Mouse (Mus musculus) heart, postnatal 0 days (tissue): ENCODE data around the gene Cacna1c. TPM values are rescaled to one million over a fixed set of nuclear protein-coding genes. Genes with fewer than 3 reads are reported as not detected.

Experiments
- ATAC-seq: fragments of 200-750 bp; cut with Nextera tagmentation; 2 replicates; pipeline ENCODE4 v1.8.0; 2017; ENCODE audit warnings: low read depth, moderate number of reproducible peaks, moderate library complexity; ENCODE audit not compliant: insufficient read depth
- DNase-seq: peaks from one replicate; pipeline ENCODE4 v3.0.0-alpha.2; 2016; ENCODE audit warnings: low spot score
- H3K27ac ChIP-seq: fragments of 300-500 bp; sonication (generic); 2 replicates; pipeline ENCODE4 v1.5.1; 2014; ENCODE audit warnings: low read depth, mild to moderate bottlenecking
- H3K27me3 ChIP-seq: fragments of 300-500 bp; sonication (generic); 2 replicates; pipeline ENCODE4 v1.6.1; 2014; ENCODE audit warnings: low read length, mixed read lengths; ENCODE audit not compliant: control insufficient read depth, insufficient read depth
- H3K36me3 ChIP-seq: fragments of 300-500 bp; sonication (generic); replicated peaks from 2 replicates; pipeline ENCODE4 v1.6.1; 2014; ENCODE audit warnings: low read length, mixed read lengths; ENCODE audit not compliant: control insufficient read depth, insufficient read depth
- H3K4me1 ChIP-seq: fragments of 300-500 bp; sonication (generic); 2 replicates; pipeline ENCODE4 v1.6.1; 2014; ENCODE audit warnings: antibody characterized with exemption; ENCODE audit not compliant: control insufficient read depth, insufficient read depth
- H3K4me2 ChIP-seq: fragments of 300-500 bp; sonication (generic); 2 replicates; pipeline ENCODE4 v1.6.1; 2014; ENCODE audit warnings: low read depth, mild to moderate bottlenecking, low read length, moderate library complexity
- H3K4me3 ChIP-seq: fragments of 300-500 bp; sonication (generic); 2 replicates; pipeline ENCODE4 v1.5.1; 2014; ENCODE audit warnings: low read depth, low read length
- H3K9ac ChIP-seq: fragments of 300-500 bp; sonication (generic); replicated peaks from 2 replicates; pipeline ENCODE4 v1.6.1; 2014; ENCODE audit warnings: low read depth, low read length, mixed read lengths
- H3K9me3 ChIP-seq: fragments of 300-500 bp; sonication (generic); replicated peaks from 2 replicates; pipeline ENCODE4 v1.6.1; 2016; ENCODE audit warnings: low read length; ENCODE audit not compliant: control insufficient read depth
- CTCF ChIP-seq: IDR thresholded peaks from 2 replicates; pipeline ENCODE4 v1.5.1; 2016; ENCODE audit warnings: antibody characterized with exemption, control low read depth, low read depth
- EP300 ChIP-seq: IDR thresholded peaks from 2 replicates; pipeline ENCODE4 v1.6.1; 2016; ENCODE audit warnings: antibody characterized with exemption, low read depth
- WGBS: fragments of 180-500 bp; shearing (Covaris S2); extraction: QIAGEN DNeasy Blood & Tissue Kit; methylation state at CpG from one replicate; pipeline ENCODE4 v1.1.7; 2014; 5-methylcytosine and 5-hydroxymethylcytosine counted together
- polyA plus RNA-seq: library from polyadenylated mRNA; unstranded; fragments of >200 nt; fragmentation: Nextera tagmentation; extraction: Ambion mirVana; gene quantifications from 2 replicates; pipeline ENCODE4 v1.2.1, GENCODE M21; 2015
- total RNA-seq: library from RNA; depleted of rRNA; stranded (reverse); fragments of >200 nt; gene quantifications from 2 replicates; pipeline ENCODE4 v1.2.3, GENCODE M21; 2014; ENCODE audit warnings: low replicate concordance

Cacna1c gene
- total and polyA plus RNA-seq, 2 experiments from 2014 or later: 51.3 to 159 TPM

DNA sequence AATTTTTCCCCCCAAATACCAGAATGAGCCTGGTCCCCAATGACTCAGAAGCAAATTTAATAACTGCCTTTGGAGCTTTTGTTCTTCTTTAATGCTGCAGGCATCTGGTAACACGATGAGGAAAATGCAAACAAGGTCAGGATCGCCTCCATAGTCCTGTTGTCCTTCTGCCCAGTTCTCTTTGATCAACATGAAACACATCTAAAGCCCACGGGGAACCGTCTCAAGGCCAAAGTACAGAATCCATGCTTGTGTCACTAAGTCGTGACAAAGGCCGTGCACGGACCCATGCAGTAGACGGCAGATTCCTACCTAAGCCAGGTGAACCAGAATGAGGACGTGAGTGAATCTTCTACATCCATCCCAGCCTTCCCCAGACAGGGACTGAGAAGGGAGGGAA lies 333.5 kb downstream of the Cacna1c start:
- DNase-seq (no peak), ATAC-seq (no peak)
- no peak for TF ChIP-seq CTCF
- TF ChIP-seq EP300: no peak
- no peaks in the 10 kb centered on the region for H3K9me3 ChIP-seq
- H3K4me1 ChIP-seq: peaks cover 28% of the 10 kb centered on the region
- no peaks in the 10 kb centered on the region for H3K27me3 ChIP-seq
- H3K9ac ChIP-seq: no peak overlapping the region
- H3K36me3 ChIP-seq: 0 out of 2 replicates have a peak, but pooled peaks cover 4% of the 10 kb centered on the region
- no peak overlapping the region for H3K4me2 ChIP-seq
- no peak overlapping the region for H3K4me3 ChIP-seq
- no peak overlapping the region for H3K27ac ChIP-seq
- WGBS: 87% methylated on average over 9 of the region's 9 CpGs

GRCm38 (mm10) chr6:118862091-118862490 lies 334.1 kb downstream of the Cacna1c start:
- no peak overlapping the region for H3K4me3 ChIP-seq
- H3K9ac ChIP-seq: no peak overlapping the region
- 0 out of 2 replicates have a peak, but pooled peaks cover 4% of the 10 kb centered on the region for H3K36me3 ChIP-seq
- H3K27me3 ChIP-seq: no peaks in the 10 kb centered on the region
- TF ChIP-seq CTCF: no peak
- no peak for TF ChIP-seq EP300
- WGBS: 57% methylated on average over 5 of the region's 5 CpGs
- ATAC-seq (no peak), DNase-seq (no peak)
- H3K4me2 ChIP-seq: no peak overlapping the region
- no peak overlapping the region for H3K27ac ChIP-seq
- peaks cover 22% of the 10 kb centered on the region for H3K4me1 ChIP-seq
- H3K9me3 ChIP-seq: no peaks in the 10 kb centered on the region

- H3K36me3 ChIP-seq: no peaks in the 10 kb centered on the region
- DNase-seq (no peak), ATAC-seq (no peak)
- H3K4me2 ChIP-seq: no peak overlapping the region
- WGBS: 19% methylated on average over 1 of the region's 1 CpGs
- no peaks in the 10 kb centered on the region for H3K9me3 ChIP-seq
- no peaks in the 10 kb centered on the region for H3K27me3 ChIP-seq
- TF ChIP-seq CTCF (no peak), EP300 (no peak)
- H3K27ac ChIP-seq: no peak overlapping the region
- H3K9ac ChIP-seq: no peak overlapping the region
- no peak overlapping the region for H3K4me3 ChIP-seq
- H3K4me1 ChIP-seq: peaks cover 4% of the 10 kb centered on the region; the same call in 1 of the 2 replicates
Measured at GRCm38 (mm10) chr6:118858431-118858830, 337.8 kb downstream of the Cacna1c start.

DNA sequence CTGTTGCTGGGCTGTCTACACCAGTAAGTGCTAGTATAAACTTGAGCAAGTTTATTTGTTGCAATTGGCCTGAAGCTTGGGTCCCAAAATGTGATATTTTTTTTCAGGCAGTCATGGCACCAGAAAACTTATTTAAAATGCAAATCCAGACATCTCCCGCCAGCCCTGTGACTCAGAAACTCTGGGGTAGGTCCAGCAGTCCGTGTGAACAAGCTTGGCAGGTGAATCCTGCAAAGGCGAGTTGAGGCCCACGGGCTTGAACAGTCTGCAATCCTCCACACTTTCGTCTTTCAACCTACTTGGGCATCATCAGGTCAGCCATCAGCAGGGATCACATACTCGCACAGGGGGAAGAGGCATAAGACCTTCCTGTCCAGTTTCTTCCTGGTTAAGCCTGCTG lies 344.1 kb downstream of the Cacna1c start:
- Histone ChIP-seq H3K4me1 (peaks cover 23% of the 10 kb centered on the region), H3K9ac (no peak overlapping the region), H3K27ac (no peak overlapping the region), H3K36me3 (no peaks in the 10 kb centered on the region), H3K9me3 (no peaks in the 10 kb centered on the region), H3K27me3 (no peaks in the 10 kb centered on the region), H3K4me3 (no peak overlapping the region), H3K4me2 (no peak overlapping the region)
- TF ChIP-seq EP300 (no peak), CTCF (no peak)
- ATAC-seq (no peak), DNase-seq (no peak)
- WGBS: 50% methylated on average over 6 of the region's 6 CpGs

- WGBS: 88% methylated on average over 3 of the region's 3 CpGs
- Histone ChIP-seq H3K4me3 (no peak overlapping the region), H3K4me1 (peaks cover 33% of the 10 kb centered on the region), H3K36me3 (no peaks in the 10 kb centered on the region), H3K9me3 (no peaks in the 10 kb centered on the region), H3K27me3 (no peaks in the 10 kb centered on the region), H3K4me2 (no peak overlapping the region), H3K27ac (no peak overlapping the region), H3K9ac (no peak overlapping the region)
- DNase-seq: no peak
- no peak for ATAC-seq
- TF ChIP-seq CTCF (no peak), EP300 (no peak)
Measured at GRCm38 (mm10) chr6:118851086-118851485, 345.1 kb downstream of the Cacna1c start.

DNA sequence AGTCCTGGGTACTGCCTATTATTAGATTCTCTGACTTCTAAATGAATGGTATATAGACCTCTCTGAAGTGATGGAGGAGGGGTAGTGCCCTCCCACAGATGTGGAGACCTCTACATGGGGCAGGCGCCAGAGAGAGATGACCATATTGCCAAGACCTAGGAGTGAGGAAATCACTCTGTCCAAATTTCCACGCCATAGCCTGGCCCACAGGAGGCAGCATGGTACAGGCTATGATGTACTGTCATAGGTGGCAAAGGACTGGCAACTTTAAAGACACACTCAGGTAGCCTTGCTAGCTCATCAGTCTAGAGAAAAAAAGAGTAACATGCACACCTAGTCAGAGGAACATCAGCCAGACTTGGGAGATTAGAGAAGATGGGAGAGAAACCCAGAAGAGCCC lies 347.6 kb downstream of the Cacna1c start:
- DNase-seq (no peak), ATAC-seq (peak; percentile 24)
- Histone ChIP-seq H3K9me3 (no peaks in the 10 kb centered on the region), H3K27me3 (no peaks in the 10 kb centered on the region), H3K27ac (no peak overlapping the region), H3K4me2 (no peak overlapping the region), H3K4me1 (peaks cover 45% of the 10 kb centered on the region), H3K9ac (no peak overlapping the region), H3K36me3 (no peaks in the 10 kb centered on the region), H3K4me3 (no peak overlapping the region)
- 47% methylated on average over 2 of the region's 2 CpGs for WGBS
- TF ChIP-seq EP300 (no peak), CTCF (peak; percentile 34)
